Mouse (Mus musculus): Measurements from ENCODE around the gene Cass4. TPM values are rescaled to one million over a fixed set of nuclear protein-coding genes. Genes with fewer than 3 reads are reported as not detected.
A peak's percentile ranks its signal among the peaks of the same experiment; 100 is the strongest.

The Cass4 gene
- polyA plus RNA-seq, 1 experiment = 0.30 TPM

DNA sequence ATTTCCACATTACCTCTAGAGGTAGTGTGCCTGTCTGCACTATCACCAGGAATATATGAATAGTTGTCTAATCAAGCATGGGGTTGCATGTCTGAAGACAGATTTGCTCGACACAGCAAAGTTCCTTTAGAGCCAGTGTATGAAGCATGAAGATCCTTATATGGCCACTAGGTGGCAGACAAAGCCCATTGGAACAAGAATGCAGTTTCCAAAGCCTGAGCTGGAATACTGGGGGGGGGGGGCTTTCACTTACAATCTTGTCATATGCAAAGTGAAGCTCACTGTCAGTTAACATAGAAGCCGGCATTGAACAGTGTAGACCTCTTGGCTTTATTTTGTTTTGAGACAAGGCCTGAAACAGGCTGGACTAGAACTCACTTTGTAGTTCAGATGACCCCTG, 84.3 kb downstream of the Cass4 start:
- Histone ChIP-seq H3K27me3 (replicated peaks; ENCODE audit: control insufficient read depth, insufficient read depth, low read length) (no peaks in the 10 kb centered on the region), H3K4me3 (ENCODE audit: insufficient read depth, low read depth, low read length) (no peak overlapping the region), H3K27ac (ENCODE audit: insufficient read depth, low read depth, low read length) (no peak overlapping the region), H3K36me3 (ENCODE audit: control insufficient read depth, insufficient read depth, low read length) (no peaks in the 10 kb centered on the region), H3K4me1 (ENCODE audit: control insufficient read depth, insufficient read depth, low read length) (no peaks in the 10 kb centered on the region)
- no peak for TF ChIP-seq POLR2A (IDR thresholded peaks at IDR 0.05; ENCODE audit: low read depth, low read length)
- peak; percentile 36 for TF ChIP-seq CTCF (conservative IDR thresholded peaks at IDR 0.05; ENCODE audit: insufficient read depth, insufficient read length, low read depth, low read length)
- WGBS = 4% methylated on average over 2 of the region's 2 CpGs
- peak; percentile 49 for DNase-seq

DNA sequence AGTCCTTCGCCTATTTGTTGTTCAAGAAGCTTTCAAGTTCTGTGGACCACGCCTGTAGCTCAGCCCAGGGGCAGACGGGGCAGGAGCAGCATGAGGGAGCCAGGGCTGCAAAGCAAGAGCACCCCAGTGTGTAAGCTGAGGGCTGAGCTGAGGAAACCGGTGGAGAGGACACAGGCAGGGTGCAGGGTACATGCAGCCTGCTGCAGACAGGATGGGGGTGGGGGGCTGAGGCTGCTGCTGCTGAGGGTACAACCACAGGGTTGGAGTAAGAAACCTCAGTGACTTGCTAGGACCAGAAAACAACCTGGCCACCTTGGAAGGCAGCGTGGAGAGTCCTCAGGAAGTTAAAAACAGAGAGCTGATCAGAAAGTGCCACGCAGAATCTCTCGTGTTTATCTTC, 86.7 kb downstream of the Cass4 start:
- H3K36me3 ChIP-seq (ENCODE audit: control insufficient read depth, insufficient read depth, low read length) = no peaks in the 10 kb centered on the region
- 73% methylated on average over 7 of the region's 7 CpGs for WGBS
- H3K27ac ChIP-seq (ENCODE audit: insufficient read depth, low read depth, low read length) = no peak overlapping the region
- DNase-seq = no peak
- no peaks in the 10 kb centered on the region for H3K4me1 ChIP-seq (ENCODE audit: control insufficient read depth, insufficient read depth, low read length)
- no peaks in the 10 kb centered on the region for H3K27me3 ChIP-seq (replicated peaks; ENCODE audit: control insufficient read depth, insufficient read depth, low read length)
- no peak overlapping the region for H3K4me3 ChIP-seq (ENCODE audit: insufficient read depth, low read depth, low read length)
- TF ChIP-seq CTCF (conservative IDR thresholded peaks at IDR 0.05; ENCODE audit: insufficient read depth, insufficient read length, low read depth, low read length) (no peak), POLR2A (IDR thresholded peaks at IDR 0.05; ENCODE audit: low read depth, low read length) (no peak)

DNA sequence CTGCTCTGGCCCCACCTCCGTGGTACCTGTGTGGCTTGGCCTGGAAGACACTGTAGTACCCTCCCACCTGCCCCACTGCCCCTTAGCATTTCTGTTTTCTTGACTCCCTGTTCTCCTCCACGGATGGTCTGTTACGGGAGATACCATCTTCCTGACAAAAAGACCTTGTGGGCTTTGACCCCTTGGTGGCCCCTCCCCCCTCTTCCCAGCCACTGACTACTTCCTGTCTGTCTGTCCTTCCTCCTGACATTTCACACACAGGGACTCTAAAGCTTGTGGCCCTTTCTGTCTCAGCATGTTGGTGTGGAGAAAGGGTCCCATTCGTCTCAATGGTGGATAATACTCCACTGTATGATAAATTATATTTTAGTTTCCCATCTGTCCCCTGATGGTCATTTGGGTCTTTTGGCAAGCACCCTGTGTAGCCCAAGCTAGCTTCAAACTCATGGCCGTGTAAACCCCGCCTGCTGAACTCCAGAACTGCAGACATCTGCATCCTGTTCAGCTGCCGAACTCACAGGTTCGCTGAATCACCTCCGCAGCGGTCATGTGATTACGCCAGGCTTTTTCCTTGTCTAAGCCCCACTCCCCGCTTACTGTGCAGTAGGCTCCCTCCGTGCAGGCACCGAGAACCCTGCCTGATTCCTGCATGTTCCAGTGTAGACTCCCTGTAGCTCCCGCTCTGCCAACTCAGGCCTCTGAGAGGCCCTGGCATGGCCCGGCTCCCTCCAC, 88.2 kb downstream of the Cass4 start:
- H3K36me3 ChIP-seq (ENCODE audit: control insufficient read depth, insufficient read depth, low read length) = no peaks in the 10 kb centered on the region
- 76% methylated on average over 16 of the region's 16 CpGs for WGBS
- no peaks in the 10 kb centered on the region for H3K27me3 ChIP-seq (replicated peaks; ENCODE audit: control insufficient read depth, insufficient read depth, low read length)
- TF ChIP-seq CTCF (conservative IDR thresholded peaks at IDR 0.05; ENCODE audit: insufficient read depth, insufficient read length, low read depth, low read length) = no peak
- TF ChIP-seq POLR2A (IDR thresholded peaks at IDR 0.05; ENCODE audit: low read depth, low read length) = no peak
- no peak overlapping the region for H3K27ac ChIP-seq (ENCODE audit: insufficient read depth, low read depth, low read length)
- DNase-seq = no peak
- H3K4me3 ChIP-seq (ENCODE audit: insufficient read depth, low read depth, low read length) = no peak overlapping the region
- no peaks in the 10 kb centered on the region for H3K4me1 ChIP-seq (ENCODE audit: control insufficient read depth, insufficient read depth, low read length)

Other genes with a start within 250 kb of the Cass4 start
- not detected in 2 replicates for gene Mc3r, start 145.3 kb upstream of the Cass4 start, polyA plus RNA-seq (2012; rRNA removed)
- gene Fam210b, start 48.2 kb upstream of the Cass4 start, polyA plus RNA-seq (2012; rRNA removed) = 16.3 and 17.5 TPM in 2 replicates
- 0.92 and 1.2 TPM in 2 replicates for gene Aurka, start 23.3 kb upstream of the Cass4 start, polyA plus RNA-seq (2012; rRNA removed)
- gene Cstf1, start 23.1 kb upstream of the Cass4 start, polyA plus RNA-seq (2012; rRNA removed) = 31.3 and 37.7 TPM in 2 replicates
- gene Rtf2, start 46.8 kb downstream of the Cass4 start, polyA plus RNA-seq (2012; rRNA removed) = 37.7 and 39.9 TPM in 2 replicates
- 0.04 TPM in 1 of 2 replicates, not detected in the other for gene Gcnt7, start 64.8 kb downstream of the Cass4 start, polyA plus RNA-seq (2012; rRNA removed)
- gene Fam209, start 78.7 kb downstream of the Cass4 start, polyA plus RNA-seq (2012; rRNA removed) = 0.33 TPM in 1 of 2 replicates, not detected in the other
- gene Tfap2c, start 155.8 kb downstream of the Cass4 start, polyA plus RNA-seq (2012; rRNA removed) = 0.04 TPM in 1 of 2 replicates, not detected in the other

Data from kidney, adult 2 months (tissue).